Mouse (Mus musculus) erythroblast, embryonic 14.5 days (primary cell): Measurements from ENCODE around the gene Rasip1.

Source experiments
- GATA1 ChIP-seq: IDR thresholded peaks from 2 replicates; pipeline ENCODE4 v1.6.1; 2012; ENCODE audit warnings: low read length, inconsistent platforms, mixed read lengths
- TAL1 ChIP-seq: IDR thresholded peaks from 3 replicates; pipeline ENCODE4 v1.6.1; 2012; ENCODE audit warnings: low read length, inconsistent platforms, mixed read lengths

DNA sequence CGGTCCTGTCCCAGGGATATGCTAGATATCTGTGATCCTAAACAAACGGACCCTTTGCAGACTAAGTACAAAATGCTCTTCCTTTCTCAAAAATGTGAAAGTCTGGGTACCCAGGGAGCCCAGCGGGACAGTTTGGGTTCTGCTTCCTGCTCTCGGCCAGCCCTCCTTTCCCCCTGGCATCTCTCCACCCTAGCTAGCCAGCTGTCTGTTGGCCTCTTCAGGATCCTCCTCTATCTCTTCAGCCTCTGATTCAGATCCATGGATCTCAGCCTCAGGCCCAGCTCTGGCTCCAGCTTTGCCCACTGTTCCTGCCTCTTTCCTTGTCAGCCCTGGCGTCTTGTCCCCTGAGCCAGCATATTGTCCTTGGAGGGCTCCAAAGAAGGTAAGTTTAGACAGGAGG is 14.8 kb downstream of the Rasip1 start:
- TF ChIP-seq TAL1: no peak
- no peak for TF ChIP-seq GATA1
